Mouse (Mus musculus): ENCODE measurements around the gene Fam189a1. TPM values are rescaled to one million over a fixed set of nuclear protein-coding genes. Genes with fewer than 3 reads are reported as not detected.

Fam189a1 gene
- polyA plus RNA-seq, 1 experiment from 2014 or later = not detected

- H3K27ac ChIP-seq = no peak overlapping the region
- H3K36me3 ChIP-seq = no peaks in the 10 kb centered on the region
- H3K27me3 ChIP-seq (replicated peaks) = no peaks in the 10 kb centered on the region
- ATAC-seq = no peak
- WGBS (ENCODE audit: insufficient replicate concordance) = 26% methylated on average over 2 of the region's 2 CpGs
- no peak overlapping the region for H3K4me2 ChIP-seq
- no peak overlapping the region for H3K4me3 ChIP-seq
- H3K4me1 ChIP-seq = no peaks in the 10 kb centered on the region
- no peaks in the 10 kb centered on the region for H3K9me3 ChIP-seq (replicated peaks)
- no peak overlapping the region for H3K9ac ChIP-seq
Measured at GRCm38 (mm10) chr7:64981511-64982235, 174.7 kb downstream of the Fam189a1 start.

- H3K9me3 ChIP-seq (replicated peaks) = no peaks in the 10 kb centered on the region
- no peak overlapping the region for H3K9ac ChIP-seq
- no peak overlapping the region for H3K4me3 ChIP-seq
- H3K27ac ChIP-seq = no peak overlapping the region
- WGBS (ENCODE audit: insufficient replicate concordance) = 65% methylated on average over 4 of the region's 4 CpGs
- H3K4me2 ChIP-seq = no peak overlapping the region
- no peaks in the 10 kb centered on the region for H3K4me1 ChIP-seq
- no peaks in the 10 kb centered on the region for H3K27me3 ChIP-seq (replicated peaks)
- no peaks in the 10 kb centered on the region for H3K36me3 ChIP-seq
- no peak for ATAC-seq
Measured at GRCm38 (mm10) chr7:64973590-64974262, 182.6 kb downstream of the Fam189a1 start.

GRCm38 (mm10) chr7:64962128-64962527, 194.2 kb downstream of the Fam189a1 start:
- Histone ChIP-seq H3K27me3 (replicated peaks) (no peaks in the 10 kb centered on the region), H3K4me3 (no peak overlapping the region)
- 72% methylated on average over 3 of the region's 3 CpGs for WGBS (ENCODE audit: insufficient replicate concordance)

DNA sequence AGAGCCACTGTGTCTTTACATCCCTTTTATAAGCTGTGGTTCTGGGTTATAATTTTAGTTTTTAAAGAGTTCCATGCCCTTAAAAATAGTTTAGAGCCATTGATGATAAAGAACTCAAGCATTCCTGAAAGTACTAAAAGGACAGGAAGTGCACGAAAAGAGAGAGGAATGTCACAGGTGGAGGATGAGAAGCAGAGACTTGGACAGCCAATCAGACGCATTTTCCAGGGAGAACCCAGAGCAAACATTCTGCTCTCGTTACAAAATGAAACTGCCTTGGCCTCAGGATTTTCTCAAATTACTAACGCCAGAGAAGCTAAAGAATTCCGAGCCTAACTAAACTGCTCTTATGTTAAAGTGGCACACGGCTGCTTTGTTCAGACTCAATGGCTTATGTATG, 197.3 kb downstream of the Fam189a1 start:
- no peak for ATAC-seq
- Histone ChIP-seq H3K36me3 (no peaks in the 10 kb centered on the region), H3K27me3 (replicated peaks) (no peaks in the 10 kb centered on the region), H3K4me1 (no peaks in the 10 kb centered on the region), H3K9me3 (replicated peaks) (no peaks in the 10 kb centered on the region), H3K4me2 (no peak overlapping the region), H3K9ac (no peak overlapping the region), H3K27ac (no peak overlapping the region), H3K4me3 (no peak overlapping the region)
- 37% methylated on average over 6 of the region's 6 CpGs for WGBS (ENCODE audit: insufficient replicate concordance)

More at GRCm38 (mm10) chr7:64962128-64962527, 194.2 kb downstream of the Fam189a1 start:
- Histone ChIP-seq H3K4me2 (no peak overlapping the region), H3K9me3 (replicated peaks) (no peaks in the 10 kb centered on the region), H3K36me3 (no peaks in the 10 kb centered on the region), H3K27ac (no peak overlapping the region), H3K9ac (no peak overlapping the region), H3K4me1 (no peaks in the 10 kb centered on the region)
- ATAC-seq = no peak

- Histone ChIP-seq H3K9me3 (replicated peaks) (no peaks in the 10 kb centered on the region), H3K4me2 (no peak overlapping the region), H3K27me3 (replicated peaks) (no peaks in the 10 kb centered on the region), H3K9ac (no peak overlapping the region), H3K36me3 (no peaks in the 10 kb centered on the region), H3K4me1 (no peaks in the 10 kb centered on the region), H3K27ac (no peak overlapping the region), H3K4me3 (no peak overlapping the region)
- no peak for ATAC-seq
- 28% methylated on average over 2 of the region's 2 CpGs for whole genome bisulfite sequencing (ENCODE audit: insufficient replicate concordance)
Measured at GRCm38 (mm10) chr7:64952181-64952580, 204.2 kb downstream of the Fam189a1 start.

DNA sequence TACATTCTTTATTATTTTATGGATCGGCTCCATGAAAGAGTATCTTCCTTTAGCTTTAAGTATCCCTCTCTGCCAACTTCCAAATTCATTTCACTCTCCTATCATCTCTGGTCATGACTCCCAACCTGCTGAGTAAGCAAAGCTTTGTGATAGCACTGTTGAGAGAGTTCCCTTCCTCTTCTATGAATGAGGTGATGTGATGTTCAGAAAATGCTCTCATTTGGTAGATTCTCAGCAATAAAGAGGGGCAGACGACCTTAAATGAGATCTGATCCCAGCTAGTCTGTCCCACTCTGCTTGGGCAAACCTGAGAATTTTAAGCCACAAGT, 205.6 kb downstream of the Fam189a1 start:
- WGBS (ENCODE audit: insufficient replicate concordance) = 44% methylated on average over 2 of the region's 2 CpGs
- H3K9ac ChIP-seq = no peak overlapping the region
- no peaks in the 10 kb centered on the region for H3K4me1 ChIP-seq

DNA sequence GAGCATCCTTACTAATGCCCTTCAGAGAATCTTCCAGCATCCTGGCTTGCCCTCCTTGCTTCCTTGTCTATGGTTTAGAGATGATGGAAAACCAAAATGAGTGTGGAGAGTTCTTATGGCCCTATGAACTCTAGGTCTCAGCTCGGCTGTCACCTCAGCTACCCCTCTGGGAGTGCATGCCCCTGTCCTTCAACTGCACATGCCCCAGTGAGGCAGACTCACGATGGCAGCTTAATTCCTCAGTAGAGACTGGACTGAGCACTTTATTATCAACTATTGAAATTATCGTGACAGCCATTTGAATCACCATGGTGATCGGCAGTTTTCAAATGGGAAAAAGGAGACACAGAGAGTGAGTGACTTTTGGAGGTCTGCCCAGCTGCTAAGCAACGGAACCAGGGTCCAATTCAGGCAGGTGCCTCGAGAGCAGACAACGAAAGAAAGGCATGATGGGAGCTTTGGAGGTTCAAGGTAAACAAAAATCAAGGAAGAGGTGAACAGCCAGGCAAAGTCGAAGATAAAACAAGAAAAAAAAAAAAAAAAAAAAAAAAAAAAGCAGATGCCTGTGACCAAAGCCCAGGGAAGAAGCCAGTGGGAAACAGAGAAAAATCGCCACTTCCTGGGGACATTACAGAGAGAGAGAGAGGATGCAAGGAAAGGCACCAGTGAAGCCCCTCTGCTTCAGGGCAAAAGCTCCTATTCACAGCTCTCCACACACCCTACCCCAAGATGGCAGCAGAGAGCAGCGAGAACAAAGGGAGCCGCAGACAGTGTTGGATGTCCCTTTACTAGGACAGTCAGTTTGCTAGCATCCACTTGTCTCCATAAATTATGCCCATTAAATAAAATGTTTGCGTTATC, 206.2 kb downstream of the Fam189a1 start:
- Histone ChIP-seq H3K36me3 (no peaks in the 10 kb centered on the region), H3K27me3 (replicated peaks) (no peaks in the 10 kb centered on the region; the same call in 1 of the 2 replicates), H3K27ac (no peak overlapping the region), H3K9me3 (replicated peaks) (no peaks in the 10 kb centered on the region), H3K4me2 (no peak overlapping the region), H3K4me1 (no peaks in the 10 kb centered on the region), H3K4me3 (no peak overlapping the region), H3K9ac (no peak overlapping the region)
- ATAC-seq = no peak
- 37% methylated on average over 12 of the region's 12 CpGs for WGBS (ENCODE audit: insufficient replicate concordance)

More for the DNA sequence above, 205.6 kb downstream of the Fam189a1 start:
- ATAC-seq = no peak
- no peaks in the 10 kb centered on the region; the same call in 1 of the 2 replicates for H3K27me3 ChIP-seq (replicated peaks)
- no peaks in the 10 kb centered on the region for H3K9me3 ChIP-seq (replicated peaks)
- H3K4me2 ChIP-seq = no peak overlapping the region
- H3K27ac ChIP-seq = no peak overlapping the region
- H3K36me3 ChIP-seq = no peaks in the 10 kb centered on the region
- H3K4me3 ChIP-seq = no peak overlapping the region

DNA sequence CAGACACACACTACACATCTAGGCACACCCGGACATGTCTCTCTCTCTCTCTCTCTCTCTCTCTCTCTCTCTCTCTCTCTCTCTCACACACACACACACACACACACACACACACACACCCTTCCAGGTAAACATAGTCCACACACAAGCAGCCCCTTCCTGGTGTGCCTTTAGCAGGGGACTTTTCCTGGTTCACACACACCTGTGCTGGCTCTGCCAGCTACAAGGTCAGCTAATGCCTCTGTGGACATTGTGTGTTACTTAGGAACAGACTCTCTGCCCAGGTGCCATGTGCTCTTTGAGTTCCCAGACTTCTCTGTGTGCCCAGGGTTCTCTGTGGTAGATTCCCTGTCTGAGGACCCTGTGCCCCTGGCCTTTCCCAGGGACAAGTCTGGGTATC, 206.9 kb downstream of the Fam189a1 start:
- ATAC-seq = no peak
- 35% methylated on average over 1 of the region's 1 CpGs for WGBS (ENCODE audit: insufficient replicate concordance)

DNA sequence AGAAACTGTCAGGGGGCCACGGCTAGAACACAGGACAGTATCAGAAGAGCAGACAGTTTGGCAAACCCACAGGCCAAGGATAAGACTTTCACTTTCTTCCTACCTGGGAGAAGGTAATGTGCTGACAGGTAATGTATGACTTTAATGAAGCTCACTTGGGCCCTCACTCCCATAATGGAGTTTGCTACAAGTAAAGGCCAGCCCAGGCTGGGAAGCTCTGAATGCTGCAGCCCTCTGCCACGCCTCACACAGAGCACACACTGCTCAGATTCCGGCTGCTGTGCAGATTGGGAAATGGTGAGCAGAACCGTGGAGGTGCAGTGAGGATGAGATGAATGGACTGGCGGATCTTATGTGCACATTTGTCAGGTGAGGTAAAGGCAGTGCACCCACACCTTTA, 211.7 kb downstream of the Fam189a1 start:
- H3K4me3 ChIP-seq = no peak overlapping the region
- ATAC-seq = no peak
- H3K9me3 ChIP-seq (replicated peaks) = no peaks in the 10 kb centered on the region
- H3K4me1 ChIP-seq = no peaks in the 10 kb centered on the region
- H3K4me2 ChIP-seq = no peak overlapping the region
- no peak overlapping the region for H3K9ac ChIP-seq
- WGBS (ENCODE audit: insufficient replicate concordance) = 64% methylated on average over 5 of the region's 5 CpGs
- H3K36me3 ChIP-seq = no peaks in the 10 kb centered on the region
- H3K27me3 ChIP-seq (replicated peaks) = no peaks in the 10 kb centered on the region; the same call in 1 of the 2 replicates
- no peak overlapping the region for H3K27ac ChIP-seq

More for the DNA sequence above, 206.9 kb downstream of the Fam189a1 start:
- H3K27ac ChIP-seq = no peak overlapping the region
- H3K4me2 ChIP-seq = no peak overlapping the region
- H3K9me3 ChIP-seq (replicated peaks) = no peaks in the 10 kb centered on the region
- no peaks in the 10 kb centered on the region for H3K36me3 ChIP-seq
- no peak overlapping the region for H3K9ac ChIP-seq
- no peaks in the 10 kb centered on the region for H3K4me1 ChIP-seq
- no peak overlapping the region for H3K4me3 ChIP-seq
- no peaks in the 10 kb centered on the region; the same call in 1 of the 2 replicates for H3K27me3 ChIP-seq (replicated peaks)

DNA sequence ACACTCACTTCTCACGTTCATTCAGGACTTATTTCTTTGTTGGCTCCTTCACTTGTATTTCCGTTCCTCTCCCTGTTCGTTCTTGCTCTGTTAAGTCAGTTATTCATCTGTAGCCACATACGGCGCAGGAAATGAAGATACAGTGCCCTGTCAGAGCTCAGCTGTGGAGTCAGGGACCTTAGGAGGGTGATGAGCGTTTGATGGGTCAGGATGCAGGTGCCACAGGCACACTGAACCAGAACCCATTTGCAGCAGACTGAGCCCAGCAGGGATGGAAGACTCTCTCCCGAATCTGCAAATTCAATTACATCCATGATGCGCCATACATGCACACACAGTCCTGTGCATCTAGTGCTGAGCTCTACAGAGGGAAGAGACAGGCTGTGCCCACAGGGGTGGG, 212.2 kb downstream of the Fam189a1 start:
- 65% methylated on average over 8 of the region's 8 CpGs for WGBS (ENCODE audit: insufficient replicate concordance)
- no peaks in the 10 kb centered on the region for H3K4me1 ChIP-seq

GRCm38 (mm10) chr7:64936927-64937326, 219.4 kb downstream of the Fam189a1 start:
- H3K9me3 ChIP-seq (replicated peaks) = no peaks in the 10 kb centered on the region
- no peak overlapping the region for H3K4me3 ChIP-seq
- H3K27ac ChIP-seq = no peak overlapping the region
- ATAC-seq = no peak
- 60% methylated on average over 4 of the region's 4 CpGs for WGBS (ENCODE audit: insufficient replicate concordance)
- no peaks in the 10 kb centered on the region for H3K27me3 ChIP-seq (replicated peaks)
- no peak overlapping the region for H3K9ac ChIP-seq
- H3K36me3 ChIP-seq = no peaks in the 10 kb centered on the region
- no peaks in the 10 kb centered on the region for H3K4me1 ChIP-seq
- H3K4me2 ChIP-seq = no peak overlapping the region

More for the DNA sequence above, 212.2 kb downstream of the Fam189a1 start:
- H3K4me2 ChIP-seq = no peak overlapping the region
- ATAC-seq = no peak
- H3K36me3 ChIP-seq = no peaks in the 10 kb centered on the region
- H3K27me3 ChIP-seq (replicated peaks) = no peaks in the 10 kb centered on the region; the same call in 1 of the 2 replicates
- H3K9me3 ChIP-seq (replicated peaks) = no peaks in the 10 kb centered on the region
- H3K9ac ChIP-seq = no peak overlapping the region
- H3K4me3 ChIP-seq = no peak overlapping the region
- H3K27ac ChIP-seq = no peak overlapping the region

GRCm38 (mm10) chr7:64934115-64934514, 222.3 kb downstream of the Fam189a1 start:
- ATAC-seq = no peak
- Histone ChIP-seq H3K27me3 (replicated peaks) (no peaks in the 10 kb centered on the region), H3K4me2 (no peak overlapping the region), H3K4me1 (no peaks in the 10 kb centered on the region), H3K27ac (no peak overlapping the region), H3K4me3 (no peak overlapping the region), H3K9me3 (replicated peaks) (no peaks in the 10 kb centered on the region), H3K36me3 (no peaks in the 10 kb centered on the region), H3K9ac (no peak overlapping the region)
- WGBS (ENCODE audit: insufficient replicate concordance) = 45% methylated on average over 3 of the region's 3 CpGs
